8 mouse cellular contexts compared by ENCODE assay signal in genomic region chr15:77152336-77153087, GRCm38 (mm10).
DNase-seq lines count a peak whose midpoint lies in the region; ATAC-seq and TF ChIP-seq lines count a peak whose summit lies in the region.

No protein-coding gene starts in this region.

- no peaks in the 10 kb centered on the region for H3K9me3 ChIP-seq in forebrain, embryonic 13.5 days (replicated peaks)
- no peaks in the 10 kb centered on the region for H3K9me3 ChIP-seq in midbrain, embryonic 11.5 days (ENCODE audit: control insufficient read depth, low read length)

- peak overlapping the region; percentile 81 for H3K4me2 ChIP-seq in forebrain, embryonic 13.5 days
- peak overlapping the region; percentile 60 for H3K4me2 ChIP-seq in midbrain, embryonic 11.5 days

- H3K27ac ChIP-seq in kidney, adult 2 months (ENCODE audit: insufficient read depth, low read depth, low read length), result peak overlapping the region; percentile 68
- H3K27ac ChIP-seq in bone marrow macrophage, adult 2 months (ENCODE audit: insufficient read depth, low read depth, low read length), result no peak overlapping the region
- H3K27ac ChIP-seq in forebrain, embryonic 13.5 days, result peak overlapping the region; percentile 91
- peak overlapping the region; percentile 81 for H3K27ac ChIP-seq in midbrain, embryonic 11.5 days (ENCODE audit: low read depth, low read length)

- H3K4me3 ChIP-seq in kidney, adult 2 months (ENCODE audit: insufficient read depth, low read depth, low read length), result peak overlapping the region; percentile 76
- H3K4me3 ChIP-seq in bone marrow macrophage, adult 2 months (ENCODE audit: insufficient read depth, low read length), result peak overlapping the region; percentile 44
- H3K4me3 ChIP-seq in forebrain, embryonic 13.5 days, result peak overlapping the region; percentile 60
- peak overlapping the region; percentile 53 for H3K4me3 ChIP-seq in midbrain, embryonic 11.5 days (ENCODE audit: low read depth, low read length)

- peak; percentile 40; the same call in 1 of the 2 replicates for TF ChIP-seq CTCF in kidney, adult 2 months (conservative IDR thresholded peaks at IDR 0.05; ENCODE audit: insufficient read depth, insufficient read length, low read depth, low read length)
- TF ChIP-seq CTCF in bone marrow macrophage, adult 2 months (IDR thresholded peaks at IDR 0.05; ENCODE audit: low read depth, low read length), result 0 out of 2 replicates have a peak, but pooled peaks have one; percentile 10

- TF ChIP-seq POLR2A in kidney, adult 2 months (IDR thresholded peaks at IDR 0.05; ENCODE audit: low read depth, low read length), result no peak
- no peak for TF ChIP-seq POLR2A in bone marrow macrophage, adult 2 months (IDR thresholded peaks at IDR 0.05; ENCODE audit: borderline replicate concordance, low read depth, low read length)

- ATAC-seq in forebrain, embryonic 13.5 days, result no peak
- no peak for ATAC-seq in midbrain, embryonic 11.5 days (ENCODE audit: low FRiP score)

- no peaks in the 10 kb centered on the region for H3K27me3 ChIP-seq in kidney, adult 2 months (replicated peaks; ENCODE audit: control insufficient read depth, insufficient read depth, low read length)
- H3K27me3 ChIP-seq in forebrain, embryonic 13.5 days, result no peaks in the 10 kb centered on the region
- no peaks in the 10 kb centered on the region for H3K27me3 ChIP-seq in midbrain, embryonic 11.5 days (ENCODE audit: control insufficient read depth, insufficient read depth, low read length)

- DNase-seq in kidney, adult 2 months, result peak; percentile 13
- no peak for DNase-seq in kidney, adult 8-10 months
- DNase-seq in kidney, postnatal 14 days, result peak; percentile 40
- DNase-seq in midbrain, embryonic 11.5 days (ENCODE audit: low spot score, missing footprints), result peak; percentile 93
- peak; percentile 24 for DNase-seq in yolk sac, embryonic 10.5 days (ENCODE audit: low spot score)
- DNase-seq in urinary bladder, postnatal 10 days (ENCODE audit: low spot score), result no peak

- H3K4me1 ChIP-seq in kidney, adult 2 months (ENCODE audit: control insufficient read depth, insufficient read depth, low read length), result peaks cover 2% of the 10 kb centered on the region; the same call in 1 of the 2 replicates
- H3K4me1 ChIP-seq in bone marrow macrophage, adult 2 months (ENCODE audit: control insufficient read depth, insufficient read depth, low read length), result peaks cover 5% of the 10 kb centered on the region
- peaks cover 63% of the 10 kb centered on the region for H3K4me1 ChIP-seq in forebrain, embryonic 13.5 days
- H3K4me1 ChIP-seq in midbrain, embryonic 11.5 days (ENCODE audit: control insufficient read depth, insufficient read depth, low read length), result peaks cover 28% of the 10 kb centered on the region

- 4% methylated on average over 19 of the region's 19 CpGs for WGBS in kidney, adult 2 months
- 1% methylated on average over 19 of the region's 19 CpGs for WGBS in forebrain, embryonic 13.5 days
- WGBS in midbrain, embryonic 11.5 days, result 2% methylated on average over 19 of the region's 19 CpGs

- no peaks in the 10 kb centered on the region for H3K36me3 ChIP-seq in kidney, adult 2 months (ENCODE audit: control insufficient read depth, insufficient read depth, low read length)
- H3K36me3 ChIP-seq in forebrain, embryonic 13.5 days (ENCODE audit: poor library complexity, severe bottlenecking), result no peaks in the 10 kb centered on the region
- H3K36me3 ChIP-seq in midbrain, embryonic 11.5 days (ENCODE audit: control insufficient read depth, insufficient read depth, low read length), result no peaks in the 10 kb centered on the region

- peak overlapping the region; percentile 78 for H3K9ac ChIP-seq in forebrain, embryonic 13.5 days
- peak overlapping the region; percentile 76 for H3K9ac ChIP-seq in midbrain, embryonic 11.5 days (ENCODE audit: low read length)

Comparison
In these comparisons a context has a peak if more than half of its experiments do, and no peak if none do; other contexts are left out.
1. DNase-seq: peak in kidney, adult 2 months (single experiment), kidney, postnatal 14 days (single experiment), midbrain, embryonic 11.5 days (single experiment) and yolk sac, embryonic 10.5 days (single experiment); none in kidney, adult 8-10 months (0 of 2) and urinary bladder, postnatal 10 days (single experiment).
2. Peak in every context shown above with its lines, with median percentiles within 50 percentile points of each other: H3K4me3 ChIP-seq.